Mouse (Mus musculus): Measurements from ENCODE around the gene Inpp5e.

Inpp5e gene

GRCm38 (mm10) chr2:26408515-26409356 is at the start of gene Inpp5e:
Gene Inpp5e (minus strand): TSS chr2:26409203.
- DNase-seq (ENCODE audit: low spot score) = peak; percentile 96

DNA sequence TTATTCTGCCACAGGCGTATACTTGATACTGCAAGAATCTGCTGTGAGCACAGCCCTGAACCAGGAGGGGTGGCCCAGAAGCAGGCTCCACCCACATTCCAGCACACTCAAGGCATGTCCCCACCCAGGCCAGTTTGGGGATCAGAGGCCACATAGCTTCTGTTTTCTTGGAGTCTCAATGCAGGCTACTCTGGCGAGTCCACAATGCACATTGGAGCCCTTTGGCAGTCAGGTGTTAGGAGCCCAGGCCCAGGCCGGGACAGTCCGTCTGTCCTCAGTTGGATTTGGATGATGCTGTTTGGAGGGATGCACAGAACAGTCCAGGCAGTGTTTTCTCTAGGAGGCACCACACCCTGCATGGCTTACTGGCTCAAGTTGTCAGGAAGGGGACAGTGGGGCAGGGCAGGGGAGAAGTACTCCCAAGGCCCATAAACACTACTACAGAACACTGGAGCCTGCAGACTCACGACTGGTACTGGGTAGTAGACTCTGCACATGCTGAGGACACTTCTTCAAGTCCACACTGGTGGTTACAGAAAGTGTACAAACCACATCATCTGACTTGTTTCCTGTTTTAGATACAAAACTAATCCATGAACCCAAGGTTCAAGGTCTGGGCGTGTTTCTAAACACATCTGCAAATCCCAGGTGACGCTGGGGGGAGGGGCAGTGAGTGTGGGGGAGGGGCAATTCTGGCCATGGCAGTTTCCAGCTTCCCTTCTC is 49.6 kb upstream of the Inpp5e start:
- no peak for DNase-seq (ENCODE audit: low spot score)

- DNase-seq (ENCODE audit: low spot score) = peak; percentile 87
Observed at GRCm38 (mm10) chr2:26449121-26450060, 40.4 kb upstream of the Inpp5e start.

DNA sequence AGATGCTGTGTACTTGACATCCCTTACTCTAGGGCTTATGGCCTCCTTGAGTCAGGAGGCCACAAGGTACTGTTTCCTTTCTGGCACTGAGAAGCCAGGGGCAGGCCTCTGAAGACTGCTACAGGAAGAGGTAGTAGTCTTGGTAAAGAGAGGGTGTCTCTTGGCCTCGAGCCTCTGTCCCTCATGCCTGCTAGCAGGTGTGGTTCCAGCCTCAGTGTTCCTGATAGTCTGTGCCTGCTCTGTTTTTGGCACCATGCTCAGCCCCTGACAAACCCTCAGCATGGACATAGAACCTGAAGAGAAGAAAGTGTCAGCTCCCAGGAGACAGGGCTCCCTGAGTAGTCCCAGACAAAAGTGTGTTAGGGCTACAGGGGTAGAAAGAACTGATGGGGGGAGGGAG is 38.4 kb upstream of the Inpp5e start:
- DNase-seq (ENCODE audit: low spot score) = no peak

- no peak for DNase-seq (ENCODE audit: low spot score)
Observed at GRCm38 (mm10) chr2:26446671-26447070, 37.7 kb upstream of the Inpp5e start.

GRCm38 (mm10) chr2:26445666-26446445 is 36.9 kb upstream of the Inpp5e start:
- peak; percentile 95 for DNase-seq (ENCODE audit: low spot score)

DNA sequence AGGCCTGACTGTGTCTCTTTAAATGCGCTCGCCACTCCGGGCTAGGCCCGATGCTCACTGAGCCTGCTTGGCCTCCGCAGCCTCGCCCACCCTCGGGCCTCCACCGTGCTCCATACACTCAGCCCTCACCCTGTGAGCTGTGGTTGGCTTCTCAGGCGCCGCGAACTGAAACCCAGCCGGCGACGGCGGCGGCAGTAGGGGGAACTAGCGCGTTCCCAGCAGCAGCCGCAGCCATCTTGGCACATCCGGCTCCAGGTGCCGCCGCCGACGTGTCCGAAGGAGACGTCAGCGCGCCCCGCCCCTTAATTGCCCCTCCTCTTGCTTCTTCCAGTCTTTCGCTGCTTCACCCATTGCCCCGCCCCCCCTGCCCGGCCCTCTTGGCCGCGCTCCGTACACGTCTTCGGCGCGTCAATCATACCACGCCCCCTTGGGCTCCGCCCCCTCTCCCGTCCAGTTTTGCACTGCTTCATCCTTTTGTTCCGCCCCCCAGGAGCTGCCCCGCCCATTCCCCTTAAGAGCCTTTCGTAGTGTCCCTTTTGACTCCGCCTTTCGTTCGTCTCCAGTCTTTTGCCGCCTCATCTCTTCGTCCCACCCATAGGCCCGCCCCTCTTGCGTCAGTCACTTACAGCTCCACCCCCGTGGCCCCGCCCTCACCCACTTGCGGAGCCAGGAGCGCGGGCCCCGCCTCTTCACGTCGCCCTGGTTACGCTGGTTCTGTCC is 36.1 kb upstream of the Inpp5e start, which contains the start of gene Sec16a:
Gene Sec16a, minus strand, starts transcription at position 271 of the 720 bp plus-strand sequence.
- DNase-seq (ENCODE audit: low spot score) = peak; percentile 100

DNA sequence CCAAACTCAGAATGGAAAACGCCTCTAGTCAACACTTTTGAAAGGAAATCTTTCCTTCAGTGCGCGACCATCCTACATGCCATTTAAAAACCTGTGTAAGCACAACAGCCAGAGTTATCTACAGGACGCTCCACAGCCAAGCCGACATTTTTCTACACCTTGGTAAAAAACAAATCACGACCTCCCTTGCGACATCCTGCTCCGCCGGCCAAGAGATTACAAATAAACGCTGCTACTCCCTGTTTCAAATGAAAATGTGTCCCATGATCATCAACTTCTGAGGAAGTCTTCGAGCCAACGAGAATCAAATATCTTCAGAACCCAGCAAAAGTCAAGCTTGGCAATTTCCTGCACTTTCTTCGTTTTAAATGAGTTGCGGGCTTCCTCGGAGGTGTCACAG is 35.4 kb upstream of the Inpp5e start:
- no peak for DNase-seq (ENCODE audit: low spot score)

GRCm38 (mm10) chr2:26443876-26444275 is 34.9 kb upstream of the Inpp5e start:
- DNase-seq (ENCODE audit: low spot score) = no peak

DNA sequence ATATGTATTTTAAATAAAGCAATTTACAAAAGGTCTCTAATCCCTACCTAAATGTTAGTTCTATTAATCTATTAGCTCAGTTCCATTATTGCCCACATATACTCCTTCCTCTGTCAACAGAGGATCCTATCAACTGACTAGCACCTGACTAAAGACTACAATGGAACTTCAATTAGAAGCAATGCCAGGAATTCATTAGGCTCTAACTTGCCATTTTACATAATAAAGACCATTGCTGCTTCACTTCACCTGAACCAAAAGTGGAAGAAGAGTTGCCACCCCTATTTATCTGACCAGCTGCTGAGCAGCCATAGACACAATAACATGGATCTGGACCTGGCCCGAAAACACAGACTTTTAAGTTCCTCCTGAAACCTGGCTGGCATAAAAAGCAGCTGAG is 33.8 kb upstream of the Inpp5e start:
- DNase-seq (ENCODE audit: low spot score) = no peak

DNA sequence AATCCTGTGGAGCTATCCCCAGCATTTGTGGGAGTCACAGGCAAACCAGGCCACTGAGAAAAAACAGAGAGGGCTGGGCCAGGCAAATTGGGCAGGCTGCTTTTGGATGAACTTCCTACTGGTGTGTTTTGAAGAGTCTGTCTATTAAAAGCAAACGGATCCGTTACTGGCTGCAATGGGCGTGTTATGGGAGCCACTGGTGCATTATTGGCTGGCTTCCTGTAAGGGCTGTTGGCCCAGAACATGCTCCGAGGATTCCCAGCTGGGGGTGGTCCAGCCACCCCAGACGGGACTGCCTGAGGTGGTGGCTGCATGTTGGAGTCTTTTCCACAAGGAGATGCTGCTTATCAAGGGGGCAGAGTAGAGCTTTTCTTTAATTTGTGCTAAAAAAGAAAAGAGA is 32.7 kb upstream of the Inpp5e start:
- no peak for DNase-seq (ENCODE audit: low spot score)

- DNase-seq (ENCODE audit: low spot score) = no peak
Observed at GRCm38 (mm10) chr2:26441261-26441660, 32.3 kb upstream of the Inpp5e start.

- DNase-seq (ENCODE audit: low spot score) = no peak
Observed at GRCm38 (mm10) chr2:26439671-26440070, 30.7 kb upstream of the Inpp5e start.

DNA sequence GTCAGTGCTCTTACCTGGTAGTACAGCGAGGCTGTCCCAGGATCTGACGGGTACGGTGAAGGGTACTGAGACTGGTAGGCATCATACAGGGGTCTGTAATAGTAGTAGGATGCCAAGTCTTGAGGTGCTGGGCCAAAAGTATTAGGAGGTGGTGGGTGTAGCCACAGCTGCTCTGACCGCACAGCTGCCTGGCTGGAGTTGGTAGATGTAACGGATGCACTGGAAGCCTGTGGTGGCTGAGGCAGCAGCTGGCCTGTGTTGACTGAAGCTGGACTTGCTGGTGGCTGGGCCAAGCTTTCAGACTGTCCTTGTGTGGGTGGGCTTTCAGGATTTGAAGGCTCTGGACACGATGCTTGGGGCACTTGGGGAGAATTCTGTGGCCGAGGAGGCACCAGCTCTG is 29.4 kb upstream of the Inpp5e start:
- no peak for DNase-seq (ENCODE audit: low spot score)

DNA sequence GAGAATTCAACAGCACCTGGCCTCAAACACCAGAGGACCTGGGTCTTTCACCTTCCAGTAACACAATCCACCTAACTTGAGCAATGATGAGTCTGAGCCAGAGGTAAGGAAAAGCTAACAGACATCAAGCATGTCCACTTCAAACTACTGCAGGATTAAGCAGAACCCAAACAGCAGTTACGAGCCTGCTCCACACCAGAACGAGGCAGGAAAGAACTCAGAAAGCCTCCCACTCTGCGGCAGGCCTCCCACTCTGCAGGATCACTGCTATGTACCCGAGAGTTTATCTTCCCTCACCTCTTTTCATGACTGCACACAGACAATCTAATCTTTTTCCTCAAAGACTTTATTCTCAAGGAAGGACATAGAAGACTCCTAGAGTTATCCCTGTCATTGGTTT is 28.2 kb upstream of the Inpp5e start:
- peak; percentile 36 for DNase-seq (ENCODE audit: low spot score)

GRCm38 (mm10) chr2:26434791-26435572 is 26.0 kb upstream of the Inpp5e start:
- DNase-seq (ENCODE audit: low spot score) = no peak

- DNase-seq (ENCODE audit: low spot score) = no peak
Observed at GRCm38 (mm10) chr2:26429851-26430250, 20.8 kb upstream of the Inpp5e start.

- DNase-seq (ENCODE audit: low spot score) = no peak
Observed at GRCm38 (mm10) chr2:26424541-26424940, 15.5 kb upstream of the Inpp5e start.

- no peak for DNase-seq (ENCODE audit: low spot score)
Observed at GRCm38 (mm10) chr2:26423086-26423485, 14.1 kb upstream of the Inpp5e start.

GRCm38 (mm10) chr2:26421969-26422368 is 13.0 kb upstream of the Inpp5e start:
- DNase-seq (ENCODE audit: low spot score) = no peak

Measured in layer of hippocampus, adult 11-12 months (tissue).